Mouse (Mus musculus) kidney, adult 18-20 months (tissue): ENCODE measurements around the gene Anks4b.

Experiments
- DNase-seq: peaks from one replicate; pipeline ENCODE4 v3.0.0; 2021

The Anks4b gene

GRCm38 (mm10) chr7:120173603-120174244 lies at the start of gene Anks4b:
Gene Anks4b (plus strand): TSS chr7:120173858.
- DNase-seq, result peak; percentile 89

GRCm38 (mm10) chr7:120124844-120125243 lies 48.8 kb upstream of the Anks4b start:
- DNase-seq, result peak; percentile 70

DNA sequence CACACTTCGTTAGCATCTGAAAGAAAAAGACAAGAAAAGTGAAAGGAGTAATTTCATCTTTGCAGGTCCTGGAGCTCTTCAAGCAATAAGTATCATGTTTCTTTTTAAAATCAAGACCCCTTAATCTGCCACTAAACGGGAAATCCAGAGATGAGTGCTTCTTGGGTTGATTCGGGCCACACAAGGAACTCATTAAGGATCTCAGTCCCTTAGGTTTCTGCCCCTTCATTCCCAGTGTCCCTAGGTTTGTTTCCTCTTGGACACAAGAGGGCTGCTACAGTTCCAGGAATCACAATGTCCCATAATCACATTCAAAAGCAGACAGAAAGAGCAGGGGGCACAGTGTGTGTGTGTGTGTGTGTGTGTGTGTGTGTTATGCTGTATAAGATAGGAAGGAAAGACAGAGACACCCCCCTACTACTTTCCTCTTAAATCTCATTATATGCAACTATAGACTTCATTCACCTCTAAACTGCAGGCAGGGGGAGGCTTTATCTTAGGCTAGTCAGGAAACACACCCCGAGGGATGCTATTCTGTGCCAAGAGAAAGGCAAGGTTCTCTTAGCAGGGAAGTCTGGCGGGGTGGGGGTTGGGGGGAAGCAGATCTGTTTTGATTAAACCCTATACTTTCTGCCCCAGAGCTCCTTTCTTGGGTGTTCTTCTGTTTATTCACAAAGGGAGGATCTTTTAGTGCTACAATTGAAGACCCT lies 46.5 kb upstream of the Anks4b start:
- DNase-seq, result no peak

DNA sequence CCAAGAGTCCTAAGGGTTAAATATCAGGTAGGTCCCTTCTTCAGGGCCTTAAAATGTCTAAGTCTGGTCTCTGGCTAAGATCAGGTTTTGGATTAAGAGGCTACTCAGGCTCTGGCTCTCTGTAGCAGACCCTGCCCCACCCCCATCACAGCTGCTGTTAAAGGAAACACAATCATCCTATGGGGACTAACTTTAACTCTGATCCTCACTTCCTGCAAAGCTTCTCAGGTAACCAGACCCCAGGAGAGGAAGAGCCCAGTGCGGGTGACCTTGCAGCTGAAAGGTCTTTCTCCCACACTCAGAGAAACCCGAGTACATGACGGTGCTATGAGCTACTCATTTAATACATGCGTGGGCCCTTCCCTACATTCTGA lies 46.0 kb upstream of the Anks4b start:
- DNase-seq, result no peak

- no peak for DNase-seq
These were observed 44.7 kb upstream of the Anks4b start for GRCm38 (mm10) chr7:120128951-120129350.

DNA sequence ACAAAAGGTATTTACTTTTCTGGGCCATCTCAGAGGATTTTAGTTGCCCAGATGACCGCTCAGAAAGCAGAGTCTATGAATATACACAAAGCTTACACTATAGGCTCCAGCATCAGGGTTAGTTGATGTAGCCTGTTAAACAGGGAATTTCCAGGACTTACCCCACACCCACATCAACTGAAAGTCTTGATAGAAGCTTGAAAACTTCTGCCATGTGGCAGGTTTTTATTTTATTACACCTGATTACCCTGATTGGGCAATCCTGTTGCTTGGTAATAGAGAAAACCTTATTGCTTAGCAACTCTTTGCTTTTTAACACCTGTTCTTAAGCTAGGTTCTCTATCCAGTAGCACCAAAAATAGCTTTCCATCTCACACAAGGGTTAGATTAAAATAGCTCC lies 30.9 kb upstream of the Anks4b start:
- no peak for DNase-seq

- no peak for DNase-seq
These were observed 28.5 kb upstream of the Anks4b start, which contains the start of gene Zp2 for GRCm38 (mm10) chr7:120145191-120145590. Gene Zp2 (minus strand): TSS chr7:120145291.

GRCm38 (mm10) chr7:120150257-120150656 lies 23.4 kb upstream of the Anks4b start:
- DNase-seq, result peak; percentile 24

DNA sequence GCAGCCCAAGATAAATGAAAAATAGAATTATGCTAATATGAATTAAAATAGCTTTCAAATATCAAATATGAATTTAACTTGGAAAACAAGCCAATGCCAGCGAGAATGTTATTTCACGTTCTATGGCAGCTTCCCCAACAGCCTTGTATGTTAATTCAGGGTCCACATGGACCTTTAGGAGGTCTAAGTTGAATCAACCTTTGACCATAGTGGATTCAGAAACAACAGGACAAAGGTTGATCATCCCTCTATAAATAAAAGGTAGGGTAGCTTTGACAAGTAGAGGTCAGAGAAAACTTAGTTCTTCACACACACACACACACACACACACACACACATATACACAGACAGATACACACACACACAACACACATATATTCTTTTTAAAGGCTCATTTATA lies 22.8 kb upstream of the Anks4b start:
- DNase-seq, result no peak

DNA sequence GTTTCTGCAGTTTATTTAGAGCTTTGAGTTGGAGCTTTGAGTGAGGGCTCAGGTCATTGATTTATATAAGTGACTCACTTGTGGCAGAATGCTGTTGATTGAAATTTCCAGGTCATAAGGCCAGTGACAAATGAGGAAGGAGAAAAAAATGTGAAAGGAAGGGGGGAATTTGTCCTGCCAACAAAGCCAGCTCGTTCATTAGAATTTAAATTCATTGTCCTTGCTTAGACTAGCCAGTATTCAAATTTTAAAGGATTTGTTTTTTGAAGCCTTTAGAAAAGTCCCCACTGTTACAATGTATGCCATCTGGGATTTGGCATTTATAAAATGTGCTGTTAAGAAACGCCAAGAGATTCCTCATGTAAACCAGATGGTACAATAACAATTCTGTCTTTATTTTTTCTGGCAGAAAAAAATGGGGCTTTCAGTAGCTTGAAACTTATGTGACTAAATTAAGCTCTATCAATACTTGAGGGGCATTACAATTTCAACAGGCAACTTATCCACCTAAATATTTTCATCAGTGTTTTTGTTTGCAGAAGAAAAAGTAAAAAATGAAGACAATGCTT lies 16.7 kb upstream of the Anks4b start:
- DNase-seq, result no peak

- no peak for DNase-seq
These were observed 16.0 kb upstream of the Anks4b start for GRCm38 (mm10) chr7:120157575-120158061.

DNA sequence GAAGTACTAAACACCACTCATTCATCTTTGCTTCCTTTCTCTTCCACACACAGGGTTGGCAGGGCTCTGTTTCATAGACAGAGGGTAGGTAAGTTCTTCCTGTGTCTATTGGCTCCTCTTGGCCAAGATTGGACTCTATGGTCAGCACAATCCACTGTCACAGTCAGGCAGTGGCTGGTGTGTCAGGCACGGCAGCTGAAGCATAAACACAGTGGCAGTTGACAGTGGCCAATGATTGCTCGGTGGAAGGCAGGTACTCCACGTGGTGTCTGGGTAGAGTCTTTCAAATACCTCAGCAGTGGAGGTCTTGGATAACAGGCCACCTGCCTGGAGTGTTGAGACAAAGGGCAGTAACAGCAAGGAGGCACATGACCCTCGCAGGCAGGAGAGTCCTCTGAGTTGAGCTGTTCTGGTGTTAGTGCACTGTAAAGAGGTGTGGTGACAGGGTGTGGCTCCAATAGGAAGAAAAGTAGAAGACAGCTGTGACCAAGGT lies 15.5 kb upstream of the Anks4b start:
- DNase-seq, result no peak

- DNase-seq, result peak; percentile 27
These were observed 9.9 kb upstream of the Anks4b start for GRCm38 (mm10) chr7:120163581-120164251.

DNA sequence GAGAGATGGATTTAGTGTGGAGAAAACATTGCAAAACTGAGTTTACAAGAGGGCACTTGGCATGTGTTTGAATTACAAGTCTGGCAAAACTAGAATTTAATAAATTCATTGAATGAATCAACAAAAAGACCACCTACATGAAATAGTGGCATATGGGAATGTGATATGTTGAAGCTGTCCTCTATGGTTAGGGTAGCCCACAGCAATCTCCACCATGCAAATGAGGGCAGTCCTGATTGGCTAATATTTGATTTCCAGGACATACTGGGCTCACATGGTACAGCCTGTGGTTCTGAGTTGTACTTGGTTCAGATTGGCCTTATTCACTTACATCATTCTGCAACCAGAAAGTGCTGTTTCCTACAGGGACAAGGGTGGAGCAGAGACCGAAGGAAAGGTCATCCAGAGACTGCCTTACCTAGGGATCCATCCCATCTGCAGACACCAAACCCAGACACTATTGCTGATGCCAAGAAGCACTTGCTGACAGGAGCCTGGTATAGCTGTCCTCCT lies 1.4 kb upstream of the Anks4b start:
- DNase-seq, result no peak

- no peak for DNase-seq
These were observed 1.3 kb downstream of the Anks4b start for GRCm38 (mm10) chr7:120174723-120175504.

DNA sequence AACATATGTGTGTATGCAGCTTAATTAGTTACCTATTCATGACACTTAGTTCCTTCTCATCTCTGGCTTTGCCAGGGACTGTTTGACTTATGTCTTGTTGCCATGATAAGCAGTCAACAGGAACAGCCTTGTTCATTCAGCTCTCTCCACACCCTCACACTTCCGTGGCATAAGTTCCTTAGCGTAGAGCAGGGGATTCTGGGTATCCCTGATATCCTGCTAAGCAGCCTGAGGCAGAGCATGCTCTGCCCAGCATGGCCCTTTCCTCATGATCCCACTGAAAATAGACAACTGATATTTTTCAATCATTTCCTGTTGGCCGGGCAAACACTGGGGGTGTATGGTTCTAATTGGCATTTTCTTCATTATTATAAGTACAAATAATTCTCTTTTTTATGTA lies 4.0 kb downstream of the Anks4b start:
- DNase-seq, result no peak

- DNase-seq, result no peak
These were observed 5.3 kb downstream of the Anks4b start for GRCm38 (mm10) chr7:120178935-120179334.

DNA sequence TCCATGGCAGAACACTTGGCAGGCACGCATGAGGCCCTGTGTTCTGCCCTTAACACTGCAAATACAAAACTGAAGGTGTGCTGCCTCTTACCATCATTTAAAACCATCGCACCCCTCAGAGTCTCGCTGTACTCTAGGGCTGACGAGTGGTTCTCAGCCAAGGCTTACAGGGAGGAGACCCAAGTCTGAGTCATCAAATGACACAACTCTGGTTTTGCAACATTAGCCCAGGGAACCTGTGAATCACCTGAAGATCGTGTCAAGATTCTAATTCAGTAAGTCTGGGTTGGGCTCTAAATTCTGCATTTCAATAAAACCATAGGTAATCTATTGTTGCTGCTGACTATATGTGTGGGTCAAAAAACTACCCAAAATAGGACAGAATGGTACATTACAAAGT lies 6.9 kb downstream of the Anks4b start:
- DNase-seq, result no peak

GRCm38 (mm10) chr7:120181401-120182230 lies 8.0 kb downstream of the Anks4b start:
- no peak for DNase-seq

DNA sequence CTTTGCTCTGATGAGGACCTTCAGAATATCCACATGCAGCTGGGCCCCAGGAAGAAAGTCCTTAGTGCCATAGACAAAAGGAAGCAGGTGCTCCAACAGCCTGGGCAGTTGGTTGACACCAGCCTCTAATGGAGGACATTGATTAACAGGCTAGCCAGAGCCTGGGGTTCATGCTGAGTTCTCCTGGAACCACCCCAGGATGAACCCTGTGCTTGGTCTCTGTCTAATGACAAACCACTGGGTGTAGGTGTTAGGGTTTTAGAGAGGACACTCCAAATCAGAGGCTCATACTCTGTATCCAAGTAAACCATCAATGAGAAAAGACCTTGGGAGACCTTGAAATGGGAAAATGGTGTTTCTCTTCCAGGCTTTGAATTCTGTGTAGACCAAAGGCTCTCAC lies 9.2 kb downstream of the Anks4b start:
- DNase-seq, result no peak

GRCm38 (mm10) chr7:120188946-120189345 lies 15.3 kb downstream of the Anks4b start:
- peak; percentile 27 for DNase-seq
